Comparison of ENCODE assay signal across 11 mouse cellular contexts in genomic region chr11:104393196-104393595, GRCm38 (mm10).
DNase-seq lines count a peak whose midpoint lies in the region.
"Had no signal": no experiment of that assay in that cellular context is flagged by ENCODE, and none has a peak within 500 bp of the region (broad histone marks: within the 10 kb centered on the region; RNA-seq: fewer than 3 reads in every experiment).

No protein-coding gene starts in this region.

- DNase-seq in adrenal gland, postnatal 36 days, result peak; percentile 20 to 35
- DNase-seq in adrenal gland, adult 18-20 months (ENCODE audit: low spot score in 2 of 2), result no peak
- DNase-seq in heart, postnatal 4 days, result peak; percentile 38
- DNase-seq in heart, postnatal 25 days (ENCODE audit: low spot score), result no peak
- DNase-seq in lung, postnatal 14 days, result peak; percentile 32
- DNase-seq in lung, adult 18-20 months, result no peak
- peak; percentile 32 to 48 for DNase-seq in kidney, postnatal 25 days
- DNase-seq in frontal cortex, postnatal 36 days (ENCODE audit: low spot score in 2 of 2), result no peak
- DNase-seq: embryo, embryonic 11 days; liver, embryonic 13.5 days; thymus, postnatal 14 days had no signal

- intact Hi-C loops in heart, postnatal 25 days (cut with DNase I), result no loop called here

Comparison
In these comparisons a context has a peak if more than half of its experiments do, and no peak if none do; other contexts are left out.
1. DNase-seq: peak in adrenal gland, postnatal 36 days (2 of 2), heart, postnatal 4 days (single experiment), lung, postnatal 14 days (single experiment) and kidney, postnatal 25 days (2 of 2); none in adrenal gland, adult 18-20 months (0 of 2), heart, postnatal 25 days (single experiment), lung, adult 18-20 months (0 of 2) and frontal cortex, postnatal 36 days (0 of 2).